Mouse (Mus musculus): Measurements from ENCODE around the gene Cbx6. TPM values are rescaled to one million over a fixed set of nuclear protein-coding genes. Genes with fewer than 3 reads are reported as not detected.

Gene Cbx6
- polyA plus RNA-seq, 1 experiment from 2014 or later, result 18.1 TPM

GRCm38 (mm10) chr15:79796256-79796655, 38.2 kb downstream of the Cbx6 start:
- DNase-seq (ENCODE audit: low spot score), result no peak
- H3K4me3 ChIP-seq, result no peak overlapping the region
- no peaks in the 10 kb centered on the region for H3K9me3 ChIP-seq
- no peaks in the 10 kb centered on the region for H3K36me3 ChIP-seq (replicated peaks)
- H3K4me1 ChIP-seq, result peaks cover 11% of the 10 kb centered on the region
- H3K27me3 ChIP-seq (replicated peaks; ENCODE audit: low read depth, poor library complexity, severe bottlenecking), result peaks cover 45% of the 10 kb centered on the region
- 91% methylated on average over 12 of the region's 12 CpGs for WGBS
- H3K27ac ChIP-seq (replicated peaks), result no peak overlapping the region

- H3K4me1 ChIP-seq, result peaks cover 17% of the 10 kb centered on the region
- WGBS, result 25% methylated on average over 20 of the region's 20 CpGs
- peak; percentile 47 for DNase-seq (ENCODE audit: low spot score)
- no peak overlapping the region for H3K27ac ChIP-seq (replicated peaks)
- H3K27me3 ChIP-seq (replicated peaks; ENCODE audit: low read depth, poor library complexity, severe bottlenecking), result peaks cover 45% of the 10 kb centered on the region
- H3K9me3 ChIP-seq, result no peaks in the 10 kb centered on the region
- no peak overlapping the region for H3K4me3 ChIP-seq
- H3K36me3 ChIP-seq (replicated peaks), result no peaks in the 10 kb centered on the region
Measured at GRCm38 (mm10) chr15:79794173-79794572, 40.3 kb downstream of the Cbx6 start.

GRCm38 (mm10) chr15:79793076-79793475, 41.4 kb downstream of the Cbx6 start:
- H3K9me3 ChIP-seq, result no peaks in the 10 kb centered on the region
- WGBS, result 92% methylated on average over 9 of the region's 9 CpGs
- peaks cover 17% of the 10 kb centered on the region for H3K4me1 ChIP-seq
- H3K27me3 ChIP-seq (replicated peaks; ENCODE audit: low read depth, poor library complexity, severe bottlenecking), result peaks cover 50% of the 10 kb centered on the region
- H3K4me3 ChIP-seq, result no peak overlapping the region
- no peak overlapping the region for H3K27ac ChIP-seq (replicated peaks)
- no peak for DNase-seq (ENCODE audit: low spot score)
- no peaks in the 10 kb centered on the region for H3K36me3 ChIP-seq (replicated peaks)

GRCm38 (mm10) chr15:79792455-79792854, 42.0 kb downstream of the Cbx6 start:
- Histone ChIP-seq H3K4me1 (peaks cover 21% of the 10 kb centered on the region), H3K9me3 (no peaks in the 10 kb centered on the region), H3K36me3 (replicated peaks) (no peaks in the 10 kb centered on the region), H3K27me3 (replicated peaks; ENCODE audit: low read depth, poor library complexity, severe bottlenecking) (peaks cover 50% of the 10 kb centered on the region), H3K27ac (replicated peaks) (no peak overlapping the region), H3K4me3 (peak overlapping the region; percentile 25; the same call in 1 of the 2 replicates)
- 21% methylated on average over 19 of the region's 19 CpGs for WGBS
- DNase-seq (ENCODE audit: low spot score), result peak; percentile 40

GRCm38 (mm10) chr15:79791502-79791901, 43.0 kb downstream of the Cbx6 start:
- Histone ChIP-seq H3K36me3 (replicated peaks) (no peaks in the 10 kb centered on the region), H3K27ac (replicated peaks) (no peak overlapping the region), H3K4me1 (peaks cover 28% of the 10 kb centered on the region), H3K4me3 (no peak overlapping the region), H3K9me3 (no peaks in the 10 kb centered on the region), H3K27me3 (replicated peaks; ENCODE audit: low read depth, poor library complexity, severe bottlenecking) (peaks cover 50% of the 10 kb centered on the region)
- WGBS, result 4% methylated on average over 12 of the region's 12 CpGs
- DNase-seq (ENCODE audit: low spot score), result peak; percentile 82

GRCm38 (mm10) chr15:79790905-79791304, 43.6 kb downstream of the Cbx6 start:
- Histone ChIP-seq H3K36me3 (replicated peaks) (no peaks in the 10 kb centered on the region), H3K27me3 (replicated peaks; ENCODE audit: low read depth, poor library complexity, severe bottlenecking) (peaks cover 50% of the 10 kb centered on the region), H3K27ac (replicated peaks) (no peak overlapping the region), H3K9me3 (no peaks in the 10 kb centered on the region), H3K4me1 (peaks cover 33% of the 10 kb centered on the region), H3K4me3 (no peak overlapping the region)
- no peak for DNase-seq (ENCODE audit: low spot score)
- 81% methylated on average over 6 of the region's 6 CpGs for WGBS

- WGBS, result 59% methylated on average over 8 of the region's 8 CpGs
- Histone ChIP-seq H3K27me3 (replicated peaks; ENCODE audit: low read depth, poor library complexity, severe bottlenecking) (peaks cover 49% of the 10 kb centered on the region), H3K9me3 (no peaks in the 10 kb centered on the region)
Measured at GRCm38 (mm10) chr15:79790111-79790510, 44.4 kb downstream of the Cbx6 start.

GRCm38 (mm10) chr15:79787815-79788214, 46.7 kb downstream of the Cbx6 start:
- WGBS, result 60% methylated on average over 8 of the region's 8 CpGs
- Histone ChIP-seq H3K4me3 (no peak overlapping the region), H3K27me3 (replicated peaks; ENCODE audit: low read depth, poor library complexity, severe bottlenecking) (peaks cover 31% of the 10 kb centered on the region), H3K27ac (replicated peaks) (no peak overlapping the region), H3K9me3 (no peaks in the 10 kb centered on the region), H3K36me3 (replicated peaks) (no peaks in the 10 kb centered on the region), H3K4me1 (peaks cover 31% of the 10 kb centered on the region)
- DNase-seq (ENCODE audit: low spot score), result no peak

More at GRCm38 (mm10) chr15:79790111-79790510, 44.4 kb downstream of the Cbx6 start:
- peaks cover 35% of the 10 kb centered on the region for H3K4me1 ChIP-seq
- no peak overlapping the region for H3K4me3 ChIP-seq
- H3K27ac ChIP-seq (replicated peaks), result no peak overlapping the region
- DNase-seq (ENCODE audit: low spot score), result no peak
- H3K36me3 ChIP-seq (replicated peaks), result no peaks in the 10 kb centered on the region

- H3K27ac ChIP-seq (replicated peaks), result no peak overlapping the region
- H3K27me3 ChIP-seq (replicated peaks; ENCODE audit: low read depth, poor library complexity, severe bottlenecking), result 0 out of 2 replicates have a peak, but pooled peaks cover 11% of the 10 kb centered on the region
- H3K4me1 ChIP-seq, result peaks cover 23% of the 10 kb centered on the region; the same call in 1 of the 2 replicates
- no peak for DNase-seq (ENCODE audit: low spot score)
- no peaks in the 10 kb centered on the region for H3K36me3 ChIP-seq (replicated peaks)
- 58% methylated on average over 1 of the region's 1 CpGs for WGBS
- no peaks in the 10 kb centered on the region for H3K9me3 ChIP-seq
- no peak overlapping the region for H3K4me3 ChIP-seq
Measured at GRCm38 (mm10) chr15:79785056-79785455, 49.4 kb downstream of the Cbx6 start.

GRCm38 (mm10) chr15:79777749-79778148, 56.7 kb downstream of the Cbx6 start, which contains the start of gene Dnal4:
Gene Dnal4, minus strand, starts transcription at chr15:79777849.
- DNase-seq (ENCODE audit: low spot score), result no peak
- Histone ChIP-seq H3K27me3 (replicated peaks; ENCODE audit: low read depth, poor library complexity, severe bottlenecking) (no peaks in the 10 kb centered on the region), H3K27ac (replicated peaks) (no peak within 1 kb of the TSS), H3K9me3 (no peaks in the 10 kb centered on the region), H3K4me3 (no peak within 1 kb of the TSS), H3K36me3 (replicated peaks) (no peaks in the 10 kb centered on the region), H3K4me1 (peaks cover 21% of the 10 kb centered on the region)

- Histone ChIP-seq H3K4me3 (no peak overlapping the region), H3K27me3 (replicated peaks; ENCODE audit: low read depth, poor library complexity, severe bottlenecking) (no peaks in the 10 kb centered on the region), H3K9me3 (no peaks in the 10 kb centered on the region), H3K36me3 (replicated peaks) (no peaks in the 10 kb centered on the region), H3K27ac (replicated peaks) (no peak overlapping the region), H3K4me1 (peaks cover 22% of the 10 kb centered on the region)
- 69% methylated on average over 7 of the region's 7 CpGs for WGBS
- no peak for DNase-seq (ENCODE audit: low spot score)
Measured at GRCm38 (mm10) chr15:79775662-79776061, 58.8 kb downstream of the Cbx6 start.

- under 1% methylated on average over 50 of the region's 50 CpGs for WGBS
- peaks cover 22% of the 10 kb centered on the region for H3K4me1 ChIP-seq
- no peaks in the 10 kb centered on the region for H3K27me3 ChIP-seq (replicated peaks; ENCODE audit: low read depth, poor library complexity, severe bottlenecking)
- peak; percentile 93 for DNase-seq (ENCODE audit: low spot score)
- peak overlapping the region; percentile 96 for H3K4me3 ChIP-seq
- H3K9me3 ChIP-seq, result no peaks in the 10 kb centered on the region
- peak overlapping the region; percentile 93 for H3K27ac ChIP-seq (replicated peaks)
- H3K36me3 ChIP-seq (replicated peaks), result no peaks in the 10 kb centered on the region
Measured at GRCm38 (mm10) chr15:79774117-79775027, 60.1 kb downstream of the Cbx6 start.
